Mouse (Mus musculus) gastrocnemius, postnatal 10 days (tissue): ENCODE results near the gene Celf2. TPM values are rescaled to one million over a fixed set of nuclear protein-coding genes. Genes with fewer than 3 reads are reported as not detected.
A peak's percentile ranks its signal among the peaks of the same experiment; 100 is the strongest.

Experiments
- DNase-seq: peaks from one replicate; pipeline ENCODE4 v3.0.0; 2021; ENCODE audit warnings: mixed read lengths
- total RNA-seq, 2 experiments: library from RNA; stranded (reverse); gene quantifications; 2 replicates each; pipeline ENCODE4 v1.2.3; 2021

Gene Celf2
- total RNA-seq, 2 experiments from 2014 or later = 73.2 to 82.2 TPM

- DNase-seq = no peak
Observed at GRCm38 (mm10) chr2:6915386-6915785, 594.0 kb downstream of the Celf2 start.

GRCm38 (mm10) chr2:6913315-6913714 is 596.0 kb downstream of the Celf2 start:
- DNase-seq = no peak

GRCm38 (mm10) chr2:6911932-6912331 is 597.4 kb downstream of the Celf2 start:
- DNase-seq = no peak

- DNase-seq = peak; percentile 14
Observed at GRCm38 (mm10) chr2:6909921-6910320, 599.4 kb downstream of the Celf2 start.

GRCm38 (mm10) chr2:6904411-6904810 is 605.0 kb downstream of the Celf2 start:
- no peak for DNase-seq

GRCm38 (mm10) chr2:6903251-6903763 is 606.1 kb downstream of the Celf2 start:
- DNase-seq = no peak

- no peak for DNase-seq
Observed at GRCm38 (mm10) chr2:6896896-6897295, 612.5 kb downstream of the Celf2 start.

GRCm38 (mm10) chr2:6893597-6893996 is 615.8 kb downstream of the Celf2 start:
- DNase-seq = no peak

GRCm38 (mm10) chr2:6893095-6893494 is 616.3 kb downstream of the Celf2 start:
- DNase-seq = no peak

- no peak for DNase-seq
Observed at GRCm38 (mm10) chr2:6884796-6885711, 624.3 kb downstream of the Celf2 start.

- DNase-seq = no peak
Observed at GRCm38 (mm10) chr2:6883996-6884795, 625.2 kb downstream of the Celf2 start.

- no peak for DNase-seq
Observed at GRCm38 (mm10) chr2:6882236-6882885, 627.0 kb downstream of the Celf2 start.

GRCm38 (mm10) chr2:6880941-6881575 is 628.3 kb downstream of the Celf2 start:
- no peak for DNase-seq

- no peak for DNase-seq
Observed at GRCm38 (mm10) chr2:6877094-6877493, 632.3 kb downstream of the Celf2 start.

GRCm38 (mm10) chr2:6876547-6876946 is 632.8 kb downstream of the Celf2 start:
- no peak for DNase-seq

- no peak for DNase-seq
Observed at GRCm38 (mm10) chr2:6875071-6875611, 634.2 kb downstream of the Celf2 start.

GRCm38 (mm10) chr2:6874266-6874955 is 635.0 kb downstream of the Celf2 start:
- no peak for DNase-seq

GRCm38 (mm10) chr2:6873711-6874110 is 635.7 kb downstream of the Celf2 start:
- no peak for DNase-seq

GRCm38 (mm10) chr2:6872894-6873255 is 636.5 kb downstream of the Celf2 start:
- no peak for DNase-seq

- DNase-seq = peak; percentile 81
Observed at GRCm38 (mm10) chr2:6872131-6872893, 637.1 kb downstream of the Celf2 start.
